Mouse (Mus musculus) ES-CJ7 (cell line): ENCODE measurements around the gene Veph1.

ENCODE experiments used
- DNase-seq: peaks from one replicate; pipeline ENCODE4 v3.0.0; 2011; ENCODE audit warnings: low read depth, low spot score

The Veph1 gene

GRCm38 (mm10) chr3:66101809-66102598, 194.6 kb downstream of the Veph1 start:
- DNase-seq, result no peak

- no peak for DNase-seq
Measured at GRCm38 (mm10) chr3:66101074-66101473, 195.6 kb downstream of the Veph1 start.

- DNase-seq, result no peak
Measured at GRCm38 (mm10) chr3:66091746-66092145, 204.9 kb downstream of the Veph1 start.

GRCm38 (mm10) chr3:66087608-66088007, 209.0 kb downstream of the Veph1 start:
- no peak for DNase-seq

- DNase-seq, result no peak
Measured at GRCm38 (mm10) chr3:66083856-66084255, 212.8 kb downstream of the Veph1 start.

- DNase-seq, result no peak
Measured at GRCm38 (mm10) chr3:66083407-66083806, 213.2 kb downstream of the Veph1 start.

GRCm38 (mm10) chr3:66082975-66083374, 213.7 kb downstream of the Veph1 start:
- no peak for DNase-seq

GRCm38 (mm10) chr3:66081363-66081736, 215.3 kb downstream of the Veph1 start:
- DNase-seq, result no peak

GRCm38 (mm10) chr3:66080631-66081362, 215.8 kb downstream of the Veph1 start:
- DNase-seq, result no peak

GRCm38 (mm10) chr3:66079886-66080285, 216.8 kb downstream of the Veph1 start:
- DNase-seq, result no peak

- no peak for DNase-seq
Measured at GRCm38 (mm10) chr3:66078898-66079537, 217.6 kb downstream of the Veph1 start.

GRCm38 (mm10) chr3:66078026-66078721, 218.5 kb downstream of the Veph1 start:
- DNase-seq, result peak; percentile 71

- no peak for DNase-seq
Measured at GRCm38 (mm10) chr3:66070274-66070673, 226.4 kb downstream of the Veph1 start.

GRCm38 (mm10) chr3:66063881-66064280, 232.8 kb downstream of the Veph1 start:
- peak; percentile 41 for DNase-seq

- DNase-seq, result no peak
Measured at GRCm38 (mm10) chr3:66056912-66057311, 239.7 kb downstream of the Veph1 start.

GRCm38 (mm10) chr3:66055652-66056051, 241.0 kb downstream of the Veph1 start:
- no peak for DNase-seq

- DNase-seq, result no peak
Measured at GRCm38 (mm10) chr3:66050092-66050886, 246.3 kb downstream of the Veph1 start.

- DNase-seq, result no peak
Measured at GRCm38 (mm10) chr3:66040857-66041494, 255.7 kb downstream of the Veph1 start.

GRCm38 (mm10) chr3:66035226-66035625, 261.4 kb downstream of the Veph1 start:
- DNase-seq, result no peak

GRCm38 (mm10) chr3:66033346-66033745, 263.3 kb downstream of the Veph1 start:
- DNase-seq, result no peak

GRCm38 (mm10) chr3:66025454-66025853, 271.2 kb downstream of the Veph1 start:
- no peak for DNase-seq
